Mouse (Mus musculus) midbrain, embryonic 13.5 days (tissue): ENCODE results near the gene Usmg5. TPM values are rescaled to one million over a fixed set of nuclear protein-coding genes. Genes with fewer than 3 reads are reported as not detected.

Source experiments
- ATAC-seq: fragments of 200-750 bp; cut with Nextera tagmentation; 2 replicates; pipeline ENCODE4 v1.8.0; 2017; ENCODE audit warnings: mild to moderate bottlenecking, moderate TSS enrichment, moderate library complexity
- H3K27ac ChIP-seq: fragments of 300-500 bp; sonication (generic); 2 replicates; pipeline ENCODE4 v1.5.1; 2015; ENCODE audit warnings: inconsistent platforms, mild to moderate bottlenecking, moderate library complexity
- H3K27me3 ChIP-seq: fragments of 300-500 bp; sonication (generic); 2 replicates; pipeline ENCODE4 v1.6.1; 2015; ENCODE audit warnings: mild to moderate bottlenecking, inconsistent platforms
- H3K36me3 ChIP-seq: fragments of 300-500 bp; sonication (generic); 2 replicates; pipeline ENCODE4 v1.6.1; 2015; ENCODE audit warnings: mild to moderate bottlenecking, inconsistent platforms
- H3K4me1 ChIP-seq: fragments of 300-500 bp; sonication (generic); replicated peaks from 2 replicates; pipeline ENCODE4 v1.6.1; 2015; ENCODE audit warnings: inconsistent platforms
- H3K4me2 ChIP-seq: fragments of 300-500 bp; sonication (generic); replicated peaks from 2 replicates; pipeline ENCODE4 v1.6.1; 2015; ENCODE audit warnings: moderate library complexity, mild to moderate bottlenecking, inconsistent platforms
- H3K4me3 ChIP-seq: fragments of 300-500 bp; sonication (generic); replicated peaks from 2 replicates; pipeline ENCODE4 v1.5.1; 2015; ENCODE audit warnings: mild to moderate bottlenecking, inconsistent platforms
- H3K9ac ChIP-seq: fragments of 300-500 bp; sonication (generic); replicated peaks from 2 replicates; pipeline ENCODE4 v1.6.1; 2015; ENCODE audit warnings: mild to moderate bottlenecking, inconsistent platforms
- H3K9me3 ChIP-seq: fragments of 300-500 bp; sonication (generic); 2 replicates; pipeline ENCODE4 v1.6.1; 2016; ENCODE audit warnings: mild to moderate bottlenecking, inconsistent platforms
- WGBS: fragments of 180-500 bp; shearing (Covaris S2); methylation state at CpG from one replicate; pipeline ENCODE4 v1.1.7; 2015; 5-methylcytosine and 5-hydroxymethylcytosine counted together
- polyA plus RNA-seq: library from polyadenylated mRNA; unstranded; fragments of >200 nt; fragmentation: Nextera tagmentation; extraction: Ambion mirVana; gene quantifications from 2 replicates; pipeline ENCODE4 v1.2.1, GENCODE M21; 2015

Usmg5 gene
- polyA plus RNA-seq, 1 experiment from 2014 or later = 1,460 TPM

DNA sequence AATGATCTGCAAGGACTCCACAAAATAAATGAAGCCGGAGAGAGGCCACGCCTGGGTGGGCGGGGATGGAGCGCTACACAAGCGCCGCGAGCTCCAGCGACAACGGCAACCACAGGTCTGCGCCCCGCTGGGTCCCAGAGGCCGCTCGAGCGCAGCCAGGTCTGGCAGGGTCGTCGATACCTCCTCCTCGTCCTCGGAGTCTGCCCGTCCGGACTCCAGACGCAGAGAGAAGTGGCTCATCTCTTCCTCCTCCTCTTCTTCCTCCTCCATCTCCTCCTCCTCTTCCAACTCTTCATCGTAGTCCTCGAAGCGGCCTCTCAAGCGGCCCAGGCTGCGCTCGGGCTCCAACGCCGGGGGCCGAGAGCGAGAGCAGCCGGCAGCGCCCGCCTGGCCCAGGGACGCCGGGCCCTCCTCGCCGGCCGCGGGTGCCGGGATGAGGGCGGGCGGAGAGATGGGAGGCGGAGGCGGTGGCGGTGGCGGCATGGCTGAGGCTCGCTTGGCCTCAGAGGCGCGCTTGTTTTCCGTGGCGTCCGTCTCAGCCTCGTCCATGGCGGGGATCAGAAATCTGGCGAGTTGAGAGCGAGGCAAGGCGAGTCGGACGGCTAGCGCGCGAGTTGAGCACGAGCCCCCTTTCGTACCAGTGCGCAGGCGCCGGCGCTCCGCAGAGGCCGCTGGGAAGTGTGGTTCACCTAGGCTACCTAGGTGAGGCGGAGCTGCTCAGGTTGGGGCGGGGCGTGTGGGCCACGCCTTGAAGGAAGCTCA, 40.0 kb downstream of the Usmg5 start, which contains the start of gene Pcgf6:
Gene Pcgf6 (minus strand): TSS at position 636 of the 762 bp plus-strand sequence.
- ATAC-seq = peak; percentile 93
- Histone ChIP-seq H3K36me3 (peaks cover 25% of the 10 kb centered on the region), H3K9ac (peak within 1 kb of the TSS; percentile 80), H3K4me2 (peak within 1 kb of the TSS; percentile 74), H3K4me1 (peaks cover 16% of the 10 kb centered on the region), H3K4me3 (peak within 1 kb of the TSS; percentile 63), H3K27ac (peak within 1 kb of the TSS; percentile 90), H3K27me3 (no peaks in the 10 kb centered on the region), H3K9me3 (no peaks in the 10 kb centered on the region)
- under 1% methylated on average over 74 of the region's 75 CpGs for WGBS

DNA sequence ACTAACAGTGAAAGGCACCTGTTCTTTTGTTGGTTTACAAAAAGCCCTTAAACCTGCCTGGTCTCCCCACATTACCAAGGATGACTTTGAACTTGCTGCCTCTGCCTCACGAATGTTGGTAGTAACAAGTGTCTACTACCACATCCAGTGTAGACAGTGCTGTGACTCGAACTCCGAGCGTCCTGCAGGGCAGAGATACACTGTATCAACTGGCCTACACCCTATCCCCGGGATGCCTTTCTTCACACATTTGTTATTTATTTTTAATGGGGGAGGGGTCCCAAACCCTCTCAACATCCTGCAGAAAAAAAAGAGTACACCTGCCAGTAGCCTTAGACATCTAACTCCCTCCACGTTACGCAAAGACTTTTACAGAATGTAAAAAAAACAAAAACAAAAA, 40.6 kb downstream of the Usmg5 start:
- no peaks in the 10 kb centered on the region for H3K27me3 ChIP-seq
- peak overlapping the region; percentile 63 for H3K4me3 ChIP-seq
- H3K9me3 ChIP-seq = no peaks in the 10 kb centered on the region
- peak; percentile 50; the same call in 1 of the 2 replicates for ATAC-seq
- peaks cover 16% of the 10 kb centered on the region for H3K4me1 ChIP-seq
- H3K4me2 ChIP-seq = peak overlapping the region; percentile 74
- WGBS = 8% methylated on average over 7 of the region's 7 CpGs
- peak overlapping the region; percentile 90 for H3K27ac ChIP-seq
- peak overlapping the region; percentile 80 for H3K9ac ChIP-seq
- H3K36me3 ChIP-seq = peaks cover 28% of the 10 kb centered on the region

DNA sequence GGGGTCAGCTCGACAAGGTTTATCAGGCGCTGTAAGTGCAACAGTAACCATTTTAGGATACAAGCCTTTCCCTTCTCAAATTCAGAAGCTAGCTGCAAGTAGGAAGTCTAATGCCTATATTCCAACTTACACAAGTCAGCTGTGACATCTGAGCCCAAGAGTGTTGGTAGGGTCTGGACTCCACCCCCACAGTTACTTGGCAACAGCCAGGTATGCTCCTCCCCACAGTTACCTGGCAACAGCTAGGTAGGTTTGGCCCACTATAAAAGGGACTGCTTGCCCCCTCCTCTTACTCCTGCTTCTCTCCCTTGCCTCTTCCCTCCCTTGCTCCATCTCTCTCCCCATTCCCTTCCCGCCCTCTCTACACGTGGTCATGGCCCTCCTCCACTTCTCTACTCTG, 41.4 kb downstream of the Usmg5 start:
- Histone ChIP-seq H3K27me3 (no peaks in the 10 kb centered on the region), H3K9ac (peak overlapping the region; percentile 80; the same call in 1 of the 2 replicates), H3K4me2 (peak overlapping the region; percentile 74), H3K4me1 (peaks cover 16% of the 10 kb centered on the region), H3K4me3 (peak overlapping the region; percentile 63; the same call in 1 of the 2 replicates), H3K9me3 (no peaks in the 10 kb centered on the region), H3K27ac (no peak overlapping the region), H3K36me3 (peaks cover 35% of the 10 kb centered on the region)
- 62% methylated on average over 4 of the region's 4 CpGs for WGBS
- no peak for ATAC-seq

DNA sequence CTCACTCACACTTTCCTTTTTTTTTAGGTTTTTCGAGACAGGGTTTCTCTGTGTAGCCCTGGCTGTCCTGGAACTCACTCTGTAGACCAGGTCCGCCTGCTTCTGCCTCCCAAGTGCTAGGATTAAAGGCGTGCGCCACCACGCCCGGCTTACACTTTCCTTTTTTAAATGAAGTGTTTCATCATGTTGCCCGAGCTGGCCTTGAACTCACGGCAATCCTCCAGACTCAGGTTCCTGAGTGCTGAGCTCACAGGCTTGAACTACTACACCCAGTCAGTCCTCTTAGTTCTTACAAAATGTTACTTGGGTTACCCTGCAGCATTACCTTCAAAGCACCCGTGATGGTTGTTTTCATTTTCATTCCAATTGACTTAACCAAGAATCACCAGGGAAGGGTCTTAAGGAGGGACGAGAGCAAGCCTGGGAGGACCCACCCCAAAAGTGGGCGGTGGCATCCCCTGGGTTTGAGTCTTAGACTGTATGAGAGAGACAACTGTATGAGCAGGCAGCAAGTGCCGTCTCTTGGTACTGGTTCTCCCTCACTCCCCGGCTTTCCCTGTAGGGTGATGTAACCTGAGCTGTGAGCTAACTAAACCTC, 43.1 kb downstream of the Usmg5 start:
- no peak for ATAC-seq
- H3K4me3 ChIP-seq = no peak overlapping the region

DNA sequence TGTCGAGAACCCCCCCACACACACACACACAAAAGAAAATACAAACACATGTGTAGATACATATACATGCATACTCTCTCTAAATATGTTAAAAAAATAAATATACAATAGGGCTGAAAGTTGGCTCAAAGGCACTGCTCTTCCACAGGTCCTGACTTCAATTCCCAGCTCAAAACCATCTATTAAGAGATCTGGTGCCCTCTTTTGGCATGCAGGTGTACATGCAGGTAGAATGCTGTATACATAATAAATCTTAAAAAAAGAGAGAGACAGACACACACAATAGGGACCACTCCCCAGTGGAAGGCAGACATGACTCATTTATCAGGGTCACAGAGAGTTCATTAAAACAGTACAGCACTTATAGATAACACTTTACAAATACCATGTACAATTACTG, 44.1 kb downstream of the Usmg5 start:
- peaks cover 43% of the 10 kb centered on the region for H3K36me3 ChIP-seq
- no peak overlapping the region for H3K27ac ChIP-seq
- no peak for ATAC-seq
- no peaks in the 10 kb centered on the region for H3K27me3 ChIP-seq
- no peak overlapping the region for H3K4me3 ChIP-seq
- peaks cover 16% of the 10 kb centered on the region for H3K4me1 ChIP-seq
- 97% methylated on average over 1 of the region's 1 CpGs for WGBS
- no peak overlapping the region for H3K4me2 ChIP-seq
- H3K9me3 ChIP-seq = no peaks in the 10 kb centered on the region
- H3K9ac ChIP-seq = no peak overlapping the region

More for the DNA sequence above, 43.1 kb downstream of the Usmg5 start:
- no peak overlapping the region for H3K4me2 ChIP-seq
- no peak overlapping the region for H3K9ac ChIP-seq
- no peak overlapping the region for H3K27ac ChIP-seq
- H3K36me3 ChIP-seq = peaks cover 40% of the 10 kb centered on the region
- WGBS = 91% methylated on average over 13 of the region's 13 CpGs
- H3K9me3 ChIP-seq = no peaks in the 10 kb centered on the region
- H3K27me3 ChIP-seq = no peaks in the 10 kb centered on the region
- peaks cover 16% of the 10 kb centered on the region for H3K4me1 ChIP-seq

DNA sequence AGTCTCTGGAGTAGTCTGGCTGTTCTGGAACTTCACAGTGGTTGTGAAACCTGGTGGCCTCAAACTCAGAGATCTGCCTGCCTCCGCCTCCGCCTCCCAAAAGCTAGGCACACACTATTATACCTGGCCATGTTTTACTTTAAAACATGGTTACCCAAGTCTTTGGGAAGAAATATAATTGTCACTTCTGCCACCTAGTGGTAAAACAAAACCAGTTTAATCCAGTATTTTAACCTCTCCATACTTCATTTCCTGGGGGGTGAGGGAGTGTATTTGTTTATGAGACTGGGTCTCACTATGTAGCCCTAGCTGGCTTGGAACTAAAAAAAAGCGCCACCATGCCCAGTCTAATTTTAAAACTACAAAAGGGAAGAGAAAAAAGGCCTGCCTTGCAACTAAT, 46.8 kb downstream of the Usmg5 start:
- WGBS = 98% methylated on average over 3 of the region's 3 CpGs
- Histone ChIP-seq H3K4me1 (no peaks in the 10 kb centered on the region; the same call in 1 of the 2 replicates), H3K4me2 (no peak overlapping the region), H3K36me3 (peaks cover 66% of the 10 kb centered on the region), H3K4me3 (no peak overlapping the region), H3K27me3 (no peaks in the 10 kb centered on the region), H3K9me3 (no peaks in the 10 kb centered on the region), H3K9ac (no peak overlapping the region), H3K27ac (no peak overlapping the region)
- no peak for ATAC-seq

DNA sequence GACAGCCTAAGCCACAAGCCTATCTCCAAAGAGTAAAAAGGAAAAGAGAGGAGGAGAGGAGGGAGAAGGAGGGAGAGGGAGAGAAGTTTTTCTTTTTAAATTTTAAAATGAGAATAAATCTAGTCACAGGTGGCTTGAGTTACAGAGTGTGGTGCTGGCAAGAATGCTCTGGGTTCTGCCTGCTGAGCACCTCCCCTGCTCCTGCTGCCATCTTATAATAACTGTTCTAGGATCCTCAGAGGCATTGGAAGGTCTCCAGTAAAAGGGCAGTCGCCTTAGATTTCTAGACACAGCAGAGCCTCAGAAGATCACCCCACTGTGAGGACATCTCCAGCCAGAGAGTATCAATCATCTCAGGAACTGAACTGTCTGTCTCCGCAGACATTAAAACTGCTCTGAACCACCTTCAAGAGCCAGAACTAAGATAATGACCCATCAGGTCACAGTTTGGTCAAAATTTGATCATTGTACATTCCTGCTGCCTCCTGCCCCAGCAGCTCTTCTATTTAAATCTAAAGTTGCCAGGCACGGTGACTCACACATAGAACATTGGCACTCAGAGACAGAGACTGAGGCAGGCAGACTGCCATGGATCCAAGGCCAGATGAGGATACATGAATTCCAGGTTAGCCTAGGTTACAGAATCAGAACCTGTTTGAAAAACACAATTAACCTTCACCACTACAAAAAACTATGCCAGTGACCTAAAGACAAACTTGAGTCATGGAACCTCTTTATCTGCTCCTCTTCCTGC, 49.5 kb downstream of the Usmg5 start:
- 96% methylated on average over 3 of the region's 3 CpGs for WGBS
- H3K27me3 ChIP-seq = no peaks in the 10 kb centered on the region
- no peak overlapping the region for H3K4me3 ChIP-seq
- H3K9ac ChIP-seq = no peak overlapping the region
- ATAC-seq = no peak
- H3K4me1 ChIP-seq = no peaks in the 10 kb centered on the region
- no peaks in the 10 kb centered on the region for H3K9me3 ChIP-seq
- H3K27ac ChIP-seq = no peak overlapping the region
- H3K36me3 ChIP-seq = peaks cover 64% of the 10 kb centered on the region
- no peak overlapping the region for H3K4me2 ChIP-seq

DNA sequence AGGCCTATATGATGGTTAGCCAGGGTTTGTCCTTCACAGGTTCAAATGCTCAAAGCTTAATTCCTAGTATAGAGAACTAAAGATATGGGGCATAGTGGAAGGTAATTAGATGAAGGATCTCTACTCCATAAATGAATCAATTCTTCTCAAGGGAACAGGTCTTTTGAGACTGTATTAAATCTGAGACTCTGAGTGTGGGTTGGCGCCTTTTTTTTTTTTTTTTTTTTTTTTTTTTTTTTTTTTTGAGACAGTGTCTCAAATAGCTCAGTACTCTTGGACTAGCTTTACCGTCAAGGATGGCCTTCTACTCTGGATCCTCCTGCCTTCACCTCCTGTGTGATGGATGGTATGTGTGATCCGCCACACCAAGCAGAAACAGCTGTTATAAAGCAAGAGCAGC, 53.9 kb downstream of the Usmg5 start:
- no peaks in the 10 kb centered on the region for H3K4me1 ChIP-seq
- H3K36me3 ChIP-seq = peaks cover 71% of the 10 kb centered on the region
- H3K9me3 ChIP-seq = no peaks in the 10 kb centered on the region
- no peak overlapping the region for H3K27ac ChIP-seq
- H3K4me2 ChIP-seq = no peak overlapping the region
- H3K4me3 ChIP-seq = no peak overlapping the region
- no peak for ATAC-seq
- 91% methylated on average over 3 of the region's 3 CpGs for WGBS
- no peaks in the 10 kb centered on the region for H3K27me3 ChIP-seq
- no peak overlapping the region for H3K9ac ChIP-seq

DNA sequence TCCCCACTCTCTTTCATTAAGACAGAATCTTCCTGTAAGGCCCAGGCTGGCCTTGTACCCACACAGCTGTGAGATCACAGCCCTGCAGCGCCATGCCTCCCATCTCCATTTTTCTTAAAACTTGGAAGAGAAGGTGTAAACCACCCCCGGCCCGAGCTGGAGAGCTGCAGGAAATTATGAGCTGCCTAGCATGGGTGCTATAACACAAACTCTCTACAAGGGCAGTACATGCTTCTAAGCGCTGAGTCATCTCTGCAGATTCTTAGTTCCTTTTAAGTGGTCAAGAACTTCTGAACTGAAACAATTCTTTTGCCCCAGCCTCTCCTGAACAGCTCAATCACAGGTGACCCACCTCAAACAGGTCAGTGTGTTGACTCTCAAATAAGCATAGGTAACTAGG, 55.5 kb downstream of the Usmg5 start:
- no peak overlapping the region for H3K27ac ChIP-seq
- 0 out of 2 replicates have a peak, but pooled peaks cover 2% of the 10 kb centered on the region for H3K4me1 ChIP-seq
- no peak overlapping the region for H3K9ac ChIP-seq
- no peaks in the 10 kb centered on the region for H3K27me3 ChIP-seq
- H3K36me3 ChIP-seq = peaks cover 56% of the 10 kb centered on the region
- no peaks in the 10 kb centered on the region for H3K9me3 ChIP-seq
- 94% methylated on average over 4 of the region's 4 CpGs for WGBS
- H3K4me2 ChIP-seq = no peak overlapping the region
- no peak for ATAC-seq
- H3K4me3 ChIP-seq = no peak overlapping the region

Other genes with a start within 250 kb of the Usmg5 start
- gene Ina, start 75.9 kb downstream of the Usmg5 start, polyA plus RNA-seq = 481 and 511 TPM in 2 replicates
- gene Nt5c2, start 75.5 kb downstream of the Usmg5 start, polyA plus RNA-seq = 96.0 and 97.2 TPM in 2 replicates
- 28.9 and 31.2 TPM in 2 replicates for gene Pcgf6, start 39.7 kb downstream of the Usmg5 start, polyA plus RNA-seq
- gene Taf5, start 22.9 kb downstream of the Usmg5 start, polyA plus RNA-seq = 6.9 and 8.0 TPM in 2 replicates
- 7.7 and 8.0 TPM in 2 replicates for gene Pdcd11, start 121 bp upstream of the Usmg5 start, polyA plus RNA-seq
- gene Calhm2, start 47.6 kb upstream of the Usmg5 start, polyA plus RNA-seq = 0.82 and 1.0 TPM in 2 replicates
- gene Calhm1, start 53.6 kb upstream of the Usmg5 start, polyA plus RNA-seq = not detected in 2 replicates
- not detected in 2 replicates for gene Calhm3, start 67.1 kb upstream of the Usmg5 start, polyA plus RNA-seq
- 4.6 and 5.9 TPM in 2 replicates for gene Neurl1a, start 88.2 kb upstream of the Usmg5 start, polyA plus RNA-seq